Mouse (Mus musculus): ENCODE results near the gene Riok1.
A peak's percentile ranks its signal among the peaks of the same experiment; 100 is the strongest.

Gene Riok1

GRCm38 (mm10) chr13:38036343-38037043, at the start of gene Riok1:
Gene Riok1 (plus strand): TSS chr13:38036995.
- DNase-seq (ENCODE audit: low spot score) = peak; percentile 7

- DNase-seq (ENCODE audit: low spot score) = no peak
Observed at GRCm38 (mm10) chr13:37989701-37990100, 47.1 kb upstream of the Riok1 start.

DNA sequence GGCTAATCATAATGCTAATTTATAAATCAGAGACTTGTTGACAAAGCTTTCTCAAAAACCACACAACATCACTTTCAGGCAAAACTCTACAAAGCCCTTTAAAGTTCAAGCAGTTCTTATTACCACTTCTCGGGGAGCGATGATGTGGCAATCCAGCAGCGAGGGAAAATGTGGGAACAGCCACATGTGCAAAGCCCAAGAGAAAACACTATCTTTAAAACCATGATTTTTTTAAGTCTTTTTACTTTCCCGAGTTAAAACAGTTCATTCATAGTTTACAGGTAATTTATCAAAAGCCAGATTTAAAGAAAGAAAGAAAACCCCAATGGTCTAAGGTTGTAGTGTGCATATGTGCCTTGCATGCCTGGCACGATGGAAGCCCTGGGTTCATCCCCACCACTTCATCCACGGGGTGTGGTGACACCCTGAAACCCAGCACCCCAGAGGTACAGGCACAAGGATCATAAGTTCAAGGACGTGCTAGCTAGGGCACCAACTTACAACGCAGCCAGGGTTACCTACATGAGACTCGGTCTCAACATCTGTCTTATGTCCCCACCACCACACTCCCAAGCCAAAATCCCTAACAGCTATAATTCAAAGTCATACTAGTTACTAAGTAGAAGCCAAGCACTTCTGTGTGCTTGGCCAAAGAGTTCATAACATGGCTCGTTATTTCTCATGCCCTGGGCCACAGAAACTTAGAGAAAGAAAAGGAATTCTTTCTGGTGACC, 44.0 kb upstream of the Riok1 start:
- no peak for DNase-seq (ENCODE audit: low spot score)

DNA sequence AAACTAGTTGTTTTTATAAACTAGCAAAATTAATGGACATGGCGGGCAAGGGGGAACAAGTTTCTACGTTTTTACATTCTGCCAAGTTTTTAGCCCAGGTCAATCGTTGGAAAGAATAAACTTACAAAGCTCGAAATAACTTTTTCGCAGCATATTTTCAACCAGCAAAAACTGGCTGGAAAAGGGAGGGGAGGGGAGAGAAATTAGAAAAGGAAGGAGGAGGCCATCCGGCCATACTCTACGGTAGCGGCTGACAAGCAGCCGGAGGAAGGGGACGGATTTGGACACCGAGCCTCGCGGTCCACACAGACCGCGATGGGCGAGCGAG, 43.5 kb upstream of the Riok1 start:
- no peak for DNase-seq (ENCODE audit: low spot score)

DNA sequence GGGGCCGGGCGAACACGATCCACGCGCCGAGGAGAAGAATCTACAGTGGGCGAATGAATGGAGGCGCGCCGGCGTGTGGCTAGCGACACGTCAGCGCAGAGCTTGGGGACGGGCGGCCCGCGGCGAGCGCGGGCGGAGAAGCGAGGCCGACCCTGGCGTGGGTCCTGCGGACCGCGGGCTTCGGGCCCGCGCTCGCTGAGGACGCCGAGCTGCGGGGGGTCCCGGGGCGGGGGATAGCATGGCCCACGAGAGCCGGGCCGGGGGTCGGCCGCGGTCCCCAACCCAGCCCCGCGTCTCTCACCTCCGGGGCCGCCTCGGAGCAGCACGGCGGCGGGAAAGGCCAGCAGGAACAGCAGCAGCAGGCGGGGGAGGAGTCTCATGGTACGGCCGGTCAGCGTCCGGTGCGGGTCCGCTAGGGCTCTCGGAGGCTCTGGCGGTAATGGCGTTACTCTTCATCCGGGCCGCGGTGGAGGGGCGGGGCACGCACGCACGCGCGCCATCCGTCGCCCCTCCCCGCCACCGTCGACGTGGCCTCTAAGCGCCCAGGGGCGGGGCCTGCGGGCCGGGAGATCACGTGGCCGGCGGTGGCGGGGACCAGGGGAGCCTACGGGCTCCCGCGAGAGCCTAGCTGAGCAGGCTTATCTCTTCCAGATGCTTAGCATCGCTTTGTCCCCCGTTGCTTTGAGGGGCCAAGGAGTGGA, 42.9 kb upstream of the Riok1 start, which contains the start of gene Ssr1:
TSS of gene Ssr1 (minus strand) at position 514 of the 701 bp plus-strand sequence.
- DNase-seq (ENCODE audit: low spot score) = peak; percentile 97

DNA sequence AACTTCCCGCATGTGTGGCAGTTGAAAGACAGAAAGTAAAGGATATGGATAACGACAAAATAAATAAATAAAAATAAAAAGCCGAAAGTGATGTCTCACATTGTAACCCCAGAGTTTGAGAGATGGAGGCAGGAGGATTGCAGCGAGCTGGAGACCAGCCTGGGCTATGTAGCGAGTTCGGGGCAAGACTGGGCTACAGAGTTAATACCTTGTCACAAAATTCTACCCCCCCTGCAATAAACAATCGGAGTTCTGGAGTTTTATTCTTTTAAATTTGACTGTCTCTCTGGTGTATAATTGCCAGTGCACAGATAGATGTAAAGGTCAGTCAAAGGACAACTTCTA, 42.4 kb upstream of the Riok1 start:
- no peak for DNase-seq (ENCODE audit: low spot score)

DNA sequence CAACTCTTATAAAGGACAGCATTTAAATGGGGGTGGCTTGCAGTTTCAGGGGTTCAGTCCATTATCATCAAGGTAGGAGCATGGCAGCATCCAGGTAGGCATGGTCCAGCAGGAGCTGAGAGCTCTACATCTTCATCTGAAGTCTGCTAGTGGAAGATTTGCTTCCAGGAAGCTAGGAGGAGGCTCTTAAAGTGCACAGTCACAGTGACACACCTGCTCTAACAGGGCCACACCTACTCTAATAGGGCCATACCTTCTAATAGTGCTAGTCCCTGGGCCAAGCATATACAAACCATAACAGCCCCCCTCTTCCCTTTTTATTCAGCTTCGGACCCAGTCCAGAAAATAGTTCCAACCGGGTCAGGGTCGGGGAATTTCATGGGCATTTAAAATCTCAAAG, 37.1 kb upstream of the Riok1 start:
- no peak for DNase-seq (ENCODE audit: low spot score)

DNA sequence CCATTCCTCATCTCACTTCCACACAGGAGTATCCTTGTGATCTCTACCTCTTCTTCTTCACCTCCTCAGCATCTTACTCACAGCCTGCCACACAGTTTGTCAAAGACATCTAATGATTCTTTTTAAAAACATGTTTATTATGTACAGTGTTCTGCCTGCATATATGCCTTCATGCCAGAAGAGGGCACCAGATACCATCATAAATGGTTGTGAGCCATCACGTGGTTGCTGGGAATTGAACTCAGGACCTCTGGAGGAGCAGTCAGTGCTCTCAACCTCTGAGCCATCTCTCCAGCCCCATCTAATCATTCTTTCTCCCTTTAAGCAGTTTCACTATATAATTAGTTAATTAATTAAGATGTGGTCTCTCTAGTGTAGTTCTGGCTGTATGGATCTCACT, 34.3 kb upstream of the Riok1 start:
- no peak for DNase-seq (ENCODE audit: low spot score)

DNA sequence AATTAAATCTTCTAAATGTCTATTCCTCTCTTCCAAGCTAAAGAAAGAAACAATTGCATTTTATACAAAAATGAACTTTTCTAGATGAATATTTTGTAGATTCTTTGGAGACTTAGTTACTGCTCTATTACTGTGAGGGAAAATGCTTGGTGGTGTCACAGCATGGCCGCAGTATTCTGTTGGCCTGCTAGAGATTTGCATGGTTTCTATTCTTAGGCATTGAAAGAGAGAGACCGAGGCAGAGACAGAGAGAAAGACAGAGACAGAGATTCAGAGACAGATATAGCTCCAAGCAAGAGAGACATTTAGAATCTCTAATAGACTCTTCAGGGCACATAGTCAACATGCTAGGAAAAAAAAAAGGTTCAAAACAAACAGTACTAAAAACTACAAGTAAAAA, 28.8 kb upstream of the Riok1 start:
- DNase-seq (ENCODE audit: low spot score) = no peak

DNA sequence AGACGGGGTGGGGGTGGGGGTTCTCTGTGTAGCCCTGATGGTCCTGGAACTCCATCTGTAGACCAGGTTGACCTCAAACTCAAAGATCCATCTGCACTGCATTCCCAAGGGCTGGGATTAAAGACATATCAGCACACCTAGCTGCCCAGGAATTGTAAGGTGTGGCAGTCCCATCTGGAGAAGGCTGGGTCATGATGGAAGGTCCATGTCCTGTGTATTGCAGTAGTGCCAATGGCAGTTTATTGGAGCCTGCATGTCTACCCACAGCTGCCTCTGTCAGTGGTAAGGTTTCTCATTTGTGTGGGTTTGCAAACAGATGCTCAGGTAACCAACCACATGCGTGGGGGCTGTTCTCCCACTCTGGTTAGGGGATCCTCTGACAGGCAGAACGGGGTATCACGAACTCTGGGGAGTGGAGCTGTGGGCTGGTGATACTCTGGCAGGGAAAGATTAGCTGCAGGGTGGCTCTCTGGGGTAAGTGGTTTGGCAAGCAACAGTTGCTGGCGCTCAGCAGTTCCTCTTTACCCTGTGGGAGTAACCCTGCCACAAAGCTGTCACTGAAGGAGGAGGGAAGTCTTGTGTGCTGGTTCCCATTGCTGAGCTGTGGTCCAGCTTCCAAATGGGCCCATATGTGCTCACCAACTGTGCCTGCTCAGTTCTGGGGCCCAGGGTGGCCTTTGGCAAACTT, 26.9 kb upstream of the Riok1 start:
- DNase-seq (ENCODE audit: low spot score) = no peak

- DNase-seq (ENCODE audit: low spot score) = no peak
Observed at GRCm38 (mm10) chr13:38010444-38010910, 26.3 kb upstream of the Riok1 start.

DNA sequence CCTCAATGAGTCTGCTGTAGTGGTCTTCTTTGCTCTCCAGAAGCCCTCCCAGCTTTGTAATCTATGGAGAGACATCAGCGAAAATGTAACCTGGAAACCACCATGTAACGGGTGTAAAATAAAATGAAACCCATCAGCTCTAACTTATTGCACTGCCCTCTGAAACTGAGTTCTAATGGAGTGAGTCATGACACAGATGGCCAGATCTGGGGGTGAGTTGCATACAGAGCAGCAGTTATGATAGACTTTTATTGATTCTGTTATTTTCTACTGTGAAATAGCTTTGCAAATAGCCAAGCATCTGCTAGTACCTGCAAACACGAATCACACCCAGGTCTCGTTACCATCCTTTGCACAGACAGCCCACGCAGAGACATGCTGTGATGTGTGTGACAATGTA, 24.4 kb upstream of the Riok1 start:
- DNase-seq (ENCODE audit: low spot score) = no peak

DNA sequence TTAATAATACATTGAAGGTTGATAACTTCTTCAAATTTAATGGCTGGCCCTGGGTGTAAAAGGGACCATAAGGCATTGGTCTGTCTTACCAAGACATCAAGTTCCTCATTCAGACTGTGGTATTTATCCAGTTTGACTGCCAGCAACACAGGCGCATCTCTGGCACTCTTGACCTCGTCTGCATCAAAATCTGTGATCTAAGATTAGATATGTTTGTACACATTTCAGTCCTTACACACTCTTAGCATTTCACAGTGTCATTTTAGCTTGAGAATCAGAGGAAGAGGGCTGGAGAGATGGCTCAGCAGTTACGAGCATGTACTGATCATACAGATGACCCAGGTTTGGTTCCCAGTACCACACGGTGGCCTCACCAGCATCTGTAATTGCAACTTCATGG, 21.2 kb upstream of the Riok1 start:
- no peak for DNase-seq (ENCODE audit: low spot score)

GRCm38 (mm10) chr13:38018791-38019190, 18.0 kb upstream of the Riok1 start:
- DNase-seq (ENCODE audit: low spot score) = no peak

DNA sequence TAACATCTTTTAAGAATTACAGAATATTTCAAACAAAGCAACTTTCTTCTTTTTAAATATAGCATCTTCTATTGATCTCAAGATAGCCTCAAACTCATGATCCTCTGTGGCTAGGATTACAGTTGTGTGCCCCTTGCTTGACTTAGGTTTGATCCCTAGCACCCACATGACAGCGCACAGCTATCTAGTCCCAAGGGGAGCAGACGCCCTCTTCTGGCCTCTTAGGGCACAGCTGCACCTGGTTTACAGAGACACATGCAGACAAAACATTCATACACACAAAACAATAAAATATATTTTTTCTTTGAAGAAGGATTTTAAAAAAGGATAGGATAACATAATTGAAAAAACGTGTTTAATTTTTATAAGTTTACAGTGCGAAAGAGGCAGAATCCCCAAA, 10.9 kb upstream of the Riok1 start:
- DNase-seq (ENCODE audit: low spot score) = no peak

GRCm38 (mm10) chr13:38027618-38028248, 9.1 kb upstream of the Riok1 start:
- DNase-seq (ENCODE audit: low spot score) = no peak

GRCm38 (mm10) chr13:38028407-38028806, 8.4 kb upstream of the Riok1 start:
- DNase-seq (ENCODE audit: low spot score) = no peak

GRCm38 (mm10) chr13:38037044-38037687, 371 bp downstream of the Riok1 start, which contains the start of gene Cage1:
Gene Cage1 (minus strand): TSS chr13:38037069.
- peak; percentile 97 for DNase-seq (ENCODE audit: low spot score)

DNA sequence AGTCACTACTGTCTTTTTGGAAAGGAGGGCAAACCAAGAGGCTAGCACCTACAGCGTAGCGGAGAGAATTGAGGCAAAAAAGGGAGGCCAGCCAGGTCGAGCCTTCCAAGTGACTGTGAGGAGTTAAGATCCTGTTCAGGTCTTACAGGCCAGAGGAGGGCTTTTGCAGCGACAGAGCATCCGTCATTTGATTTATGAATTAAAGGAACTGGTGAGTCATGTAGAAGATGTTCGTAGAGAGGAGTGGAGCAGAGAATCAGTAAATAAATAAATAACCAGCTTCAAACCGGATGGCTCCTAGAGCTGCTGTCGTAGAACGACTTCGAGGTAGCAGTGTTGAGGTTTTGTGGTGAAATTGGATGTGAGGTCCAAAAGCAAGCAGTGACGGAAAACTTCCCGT, 1.0 kb downstream of the Riok1 start:
- peak; percentile 4 for DNase-seq (ENCODE audit: low spot score)

DNA sequence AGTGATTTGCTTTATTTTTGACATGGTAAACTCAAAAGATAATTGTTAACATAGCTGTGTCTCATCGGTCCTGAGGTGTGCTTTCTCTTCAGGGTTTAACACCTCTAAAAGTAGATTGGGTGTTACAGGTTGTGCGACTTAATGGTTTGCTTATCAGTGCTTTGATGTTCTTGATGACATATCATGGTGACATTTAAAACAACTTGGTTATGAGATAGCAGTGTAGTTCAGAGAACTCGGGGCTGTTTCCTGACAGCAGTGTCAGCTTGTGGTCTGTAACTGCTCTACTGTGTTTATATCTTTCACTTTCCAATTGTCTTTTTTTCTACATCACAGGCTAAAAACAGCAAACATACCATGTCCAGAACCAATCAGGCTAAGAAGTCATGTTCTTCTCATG, 13.1 kb downstream of the Riok1 start:
- DNase-seq (ENCODE audit: low spot score) = no peak

DNA sequence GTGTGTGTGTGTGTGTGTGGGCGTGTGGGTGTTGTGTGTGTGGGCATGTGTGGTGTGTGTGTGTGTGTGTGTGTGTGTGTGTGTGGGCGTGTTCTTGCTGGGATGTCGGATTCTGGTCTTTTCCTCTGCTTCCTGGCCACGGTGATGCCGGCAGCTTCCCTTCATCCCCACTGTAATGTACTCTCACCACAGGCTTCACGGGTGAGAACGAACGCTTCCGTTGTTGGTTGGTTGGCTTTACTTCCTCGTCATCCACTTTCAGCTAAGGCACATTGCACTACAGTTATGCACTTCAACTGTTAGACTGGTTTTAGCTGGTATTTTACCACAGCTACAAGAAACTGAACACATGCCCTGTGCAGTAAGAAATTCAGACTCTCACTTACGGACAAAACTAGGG, 25.9 kb downstream of the Riok1 start:
- no peak for DNase-seq (ENCODE audit: low spot score)

Measured in urinary bladder, postnatal 14 days (tissue).